Mouse (Mus musculus): ENCODE measurements around the gene Tagln2. TPM values are rescaled to one million over a fixed set of nuclear protein-coding genes. Genes with fewer than 3 reads are reported as not detected.

Tagln2 gene
- total RNA-seq (2021) = 10 to 100 TPM in 1 of 2 experiments, 1 to 10 TPM in 1; 9.3 to 12.4 TPM
- long read RNA-seq, experiment 1, partial matches to known transcripts = 0 of 1 reads
- long read RNA-seq, experiment 1, other reads (novel, unspliced or antisense) = 0 of 1 reads
- long read RNA-seq, experiment 2, partial matches to known transcripts = 0 of 5 reads
- long read RNA-seq, experiment 2, other reads (novel, unspliced or antisense) = 1 of 5 reads

DNA sequence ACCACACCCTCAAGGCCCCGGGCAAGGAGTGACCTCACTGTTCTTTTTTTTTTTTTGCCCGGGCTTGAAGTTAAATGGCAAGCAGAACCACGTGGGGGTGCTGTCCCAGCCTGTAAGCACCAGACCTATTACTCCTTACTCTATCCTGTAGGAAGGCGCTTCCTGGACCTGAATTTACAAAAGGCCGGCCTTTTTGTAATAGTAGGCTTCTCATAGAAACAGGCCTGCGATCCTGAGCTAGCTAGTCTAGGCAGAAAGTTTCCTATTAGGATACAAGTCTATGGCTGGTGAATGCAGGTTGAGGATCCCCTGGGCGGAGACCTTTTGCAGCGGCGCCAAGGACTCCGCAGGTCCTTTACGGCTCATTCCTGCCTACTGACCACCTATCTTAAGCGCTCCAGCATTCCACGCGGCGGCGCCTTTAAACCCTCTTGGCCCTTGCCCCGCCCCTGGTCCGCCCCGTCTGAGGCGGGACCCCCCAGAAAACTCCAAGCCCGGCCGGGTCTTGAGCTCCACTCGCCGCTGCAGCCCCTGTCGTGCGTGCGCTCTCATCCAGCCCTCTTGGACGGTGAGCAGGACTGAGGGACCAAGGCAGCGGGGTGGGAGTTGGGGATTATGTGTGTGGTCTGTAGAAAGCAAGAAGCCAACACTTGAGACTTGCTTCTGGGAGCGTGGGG, at the start of gene Tagln2:
Gene Tagln2 (plus strand): TSS at position 283 of the 677 bp plus-strand sequence.
- no peak for DNase-seq (ENCODE audit: extremely low spot score in 1 of 2, low spot score in 2 of 2)
- intact Hi-C loops (cut with DNase I) = no loop called here
- H3K27ac ChIP-seq = peak within 1 kb of the TSS; percentile 56; the same call in 1 of the 2 replicates
- peak within 1 kb of the TSS; percentile 46 for H3K4me3 ChIP-seq
- no peak; the same call in 1 of the 2 replicates for TF ChIP-seq CTCF (IDR thresholded peaks at IDR 0.05)

DNA sequence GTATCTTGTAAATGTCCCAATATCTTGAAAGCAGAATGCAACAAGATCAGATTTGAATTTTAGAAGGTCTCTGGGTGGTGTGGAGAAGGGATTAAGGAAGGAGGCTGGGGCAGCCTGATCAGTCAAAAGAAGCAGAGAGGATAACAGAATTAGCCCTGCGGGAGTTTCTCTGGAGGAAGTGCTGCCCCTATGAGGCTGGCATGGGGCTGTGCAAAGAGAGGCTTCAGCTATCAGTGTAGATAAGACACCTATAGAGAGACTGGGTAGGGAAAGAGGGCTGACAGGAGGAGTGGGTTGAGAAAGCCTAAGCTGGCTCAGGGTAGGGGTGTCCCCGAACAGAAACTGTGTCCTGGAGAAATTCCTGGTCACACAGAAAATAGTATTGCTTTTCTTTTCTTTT, 49.6 kb upstream of the Tagln2 start:
- H3K4me3 ChIP-seq = no peak overlapping the region
- intact Hi-C loops (cut with DNase I) = no loop called here

DNA sequence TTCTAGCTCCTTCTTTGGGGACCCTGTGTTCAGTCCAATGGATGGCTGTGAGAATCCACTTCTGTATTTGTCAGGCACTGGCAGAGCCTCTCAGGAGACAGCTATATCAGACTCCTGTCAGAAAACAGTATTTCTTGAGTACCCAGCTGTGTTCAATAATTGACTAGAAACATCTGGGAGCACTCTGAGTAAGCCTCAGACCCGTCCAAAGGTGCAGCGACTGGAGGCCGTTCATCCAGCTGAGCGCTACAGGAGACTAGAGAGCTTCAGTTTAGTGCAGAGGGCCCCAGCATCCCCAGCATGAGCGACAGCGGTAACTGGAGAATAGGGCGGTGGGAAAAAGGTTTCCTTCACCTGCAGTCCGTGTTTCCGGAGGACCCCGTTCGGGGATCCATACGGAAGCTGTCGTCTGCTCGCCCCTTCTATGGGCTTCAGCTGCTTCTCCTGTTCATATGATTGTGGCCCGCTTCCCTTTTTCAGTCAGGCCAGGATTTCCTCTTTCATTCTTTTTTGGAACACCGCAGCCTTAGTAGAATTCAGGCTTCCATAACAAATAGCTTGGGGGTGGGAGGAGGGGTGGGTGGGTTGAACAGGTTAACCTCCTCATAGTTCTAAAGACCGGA, 48.9 kb upstream of the Tagln2 start:
- Histone ChIP-seq H3K4me3 (no peak overlapping the region), H3K27ac (no peak overlapping the region)
- no peak for TF ChIP-seq CTCF (IDR thresholded peaks at IDR 0.05)
- DNase-seq (ENCODE audit: extremely low spot score in 1 of 2, low spot score in 2 of 2) = no peak
- intact Hi-C loops (cut with DNase I) = no loop called here

More for the DNA sequence above, 49.6 kb upstream of the Tagln2 start:
- TF ChIP-seq CTCF (IDR thresholded peaks at IDR 0.05) = no peak; the same call in 1 of the 2 replicates
- DNase-seq (ENCODE audit: extremely low spot score in 1 of 2, low spot score in 2 of 2) = no peak
- no peak overlapping the region for H3K27ac ChIP-seq

DNA sequence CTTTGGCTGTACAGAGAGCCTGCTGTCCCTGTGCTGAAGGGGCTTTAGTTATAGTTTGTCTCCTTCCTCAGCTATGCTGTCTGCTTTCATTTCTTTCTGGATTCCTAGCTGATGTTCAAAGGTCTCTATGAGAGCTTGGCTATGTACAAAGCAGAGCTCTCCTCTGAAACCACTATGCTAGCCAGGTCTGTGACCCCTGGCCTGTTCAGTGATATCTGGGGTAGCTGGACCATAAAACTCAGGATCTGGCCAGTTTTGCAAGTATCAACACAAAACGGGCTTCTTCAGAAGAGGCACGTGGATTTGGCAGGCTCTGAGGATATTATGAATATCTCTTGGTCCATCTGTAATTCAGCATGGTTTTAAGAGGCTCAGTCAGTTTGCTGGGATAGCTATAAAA, 46.9 kb upstream of the Tagln2 start:
- H3K27ac ChIP-seq = no peak overlapping the region
- intact Hi-C loops (cut with DNase I) = no loop called here
- no peak for DNase-seq (ENCODE audit: extremely low spot score in 1 of 2, low spot score in 2 of 2)

DNA sequence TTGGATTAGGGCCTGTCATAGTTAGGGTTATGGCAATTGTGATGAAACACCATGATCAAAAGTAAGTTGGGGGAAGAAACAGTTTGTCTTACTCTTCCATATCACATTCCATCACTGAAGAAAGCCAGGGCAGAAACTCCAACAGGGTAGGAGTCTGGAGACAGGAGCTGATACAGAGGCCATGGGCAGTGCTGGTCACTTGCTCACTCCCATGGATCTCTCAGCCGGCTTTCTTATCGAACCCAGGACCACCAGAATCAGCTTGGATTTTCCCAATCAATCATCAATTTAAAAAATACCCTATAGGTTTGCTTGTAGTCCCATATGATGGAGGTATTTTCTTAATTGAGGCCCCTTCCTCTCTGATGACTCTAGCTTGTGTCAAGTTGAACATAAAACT, 46.0 kb upstream of the Tagln2 start:
- Histone ChIP-seq H3K27ac (no peak overlapping the region), H3K4me3 (no peak overlapping the region)
- intact Hi-C loops (cut with DNase I) = no loop called here
- no peak for TF ChIP-seq CTCF (IDR thresholded peaks at IDR 0.05)
- no peak for DNase-seq (ENCODE audit: extremely low spot score in 1 of 2, low spot score in 2 of 2)

More for the DNA sequence above, 46.9 kb upstream of the Tagln2 start:
- no peak for TF ChIP-seq CTCF (IDR thresholded peaks at IDR 0.05)
- no peak overlapping the region for H3K4me3 ChIP-seq

DNA sequence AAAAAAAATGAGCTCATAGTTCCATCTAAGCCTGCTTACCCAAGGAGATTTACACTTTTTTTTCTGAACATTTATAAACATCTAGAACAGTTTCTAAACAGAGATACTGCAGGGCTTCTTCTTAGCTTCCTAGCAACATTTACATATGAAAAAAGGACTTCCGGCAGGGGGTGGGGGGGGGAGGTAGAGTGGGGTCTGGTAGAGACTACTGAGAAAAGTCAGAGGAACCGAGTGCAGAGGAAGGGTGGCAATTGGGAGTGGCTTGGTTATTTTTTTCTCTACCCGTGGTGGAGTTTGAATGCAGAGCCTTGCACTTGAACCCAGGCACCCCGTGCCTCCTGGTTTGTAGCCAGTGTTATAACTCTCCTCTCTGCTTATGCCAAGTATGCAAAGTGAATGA, 44.4 kb upstream of the Tagln2 start:
- no peak overlapping the region for H3K4me3 ChIP-seq
- no peak for TF ChIP-seq CTCF (IDR thresholded peaks at IDR 0.05)
- no peak for DNase-seq (ENCODE audit: extremely low spot score in 1 of 2, low spot score in 2 of 2)
- intact Hi-C loops (cut with DNase I) = no loop called here
- no peak overlapping the region for H3K27ac ChIP-seq

DNA sequence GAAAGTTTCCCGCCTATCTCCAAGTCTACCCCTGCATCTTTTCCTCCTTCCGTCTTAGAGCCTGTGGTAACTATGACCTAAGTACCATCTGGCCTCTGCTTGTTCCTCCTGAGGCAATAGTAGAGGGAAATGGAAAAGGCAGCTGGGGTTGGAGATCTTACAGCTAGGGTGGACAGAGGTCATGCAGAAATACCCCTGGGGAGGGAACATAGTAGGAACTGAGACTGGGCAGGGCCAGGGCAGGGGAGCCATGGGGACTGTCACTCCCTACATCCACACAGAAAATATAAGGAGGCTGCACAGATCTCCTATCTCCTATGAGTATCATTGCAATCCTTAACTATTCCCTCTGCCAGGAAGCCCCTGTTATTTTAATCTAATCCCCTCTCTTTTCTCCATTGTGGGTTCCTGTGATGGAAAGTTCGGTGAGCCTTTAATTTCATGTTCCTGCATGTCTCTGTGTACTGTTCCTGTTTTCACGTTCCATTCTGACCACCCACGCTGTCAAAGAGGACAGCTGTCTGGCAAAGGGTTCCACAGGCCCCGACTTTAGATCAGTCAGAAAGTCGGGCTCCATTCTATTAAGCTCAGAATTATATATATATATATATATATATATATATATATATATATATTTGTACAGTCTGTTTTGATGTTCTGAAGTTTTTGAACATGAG, 43.7 kb upstream of the Tagln2 start:
- DNase-seq (ENCODE audit: extremely low spot score in 1 of 2, low spot score in 2 of 2) = no peak
- Histone ChIP-seq H3K4me3 (no peak overlapping the region), H3K27ac (no peak overlapping the region)
- no peak for TF ChIP-seq CTCF (IDR thresholded peaks at IDR 0.05)
- intact Hi-C loops (cut with DNase I) = no loop called here

DNA sequence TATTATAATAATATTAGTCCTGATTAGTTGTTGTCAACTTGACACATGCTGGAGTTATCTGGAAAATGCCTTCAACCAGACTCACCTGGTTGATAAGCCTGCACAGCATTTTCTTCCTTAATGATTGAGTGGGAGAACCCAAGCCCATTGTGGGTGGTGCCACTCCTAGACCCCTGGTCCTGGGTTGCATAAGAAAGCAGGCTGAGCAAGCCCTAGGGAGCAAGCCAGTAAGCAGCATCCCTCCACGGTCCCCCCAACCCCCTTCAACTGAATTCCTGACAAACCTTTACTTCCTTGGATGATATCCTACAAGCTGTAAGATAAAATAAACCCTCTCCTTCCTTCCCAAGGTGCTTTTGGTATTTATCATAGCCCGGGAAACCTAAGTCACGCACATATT, 42.7 kb upstream of the Tagln2 start:
- no peak for DNase-seq (ENCODE audit: extremely low spot score in 1 of 2, low spot score in 2 of 2)
- Histone ChIP-seq H3K27ac (no peak overlapping the region), H3K4me3 (no peak overlapping the region)
- TF ChIP-seq CTCF (IDR thresholded peaks at IDR 0.05) = no peak
- intact Hi-C loops (cut with DNase I) = no loop called here

DNA sequence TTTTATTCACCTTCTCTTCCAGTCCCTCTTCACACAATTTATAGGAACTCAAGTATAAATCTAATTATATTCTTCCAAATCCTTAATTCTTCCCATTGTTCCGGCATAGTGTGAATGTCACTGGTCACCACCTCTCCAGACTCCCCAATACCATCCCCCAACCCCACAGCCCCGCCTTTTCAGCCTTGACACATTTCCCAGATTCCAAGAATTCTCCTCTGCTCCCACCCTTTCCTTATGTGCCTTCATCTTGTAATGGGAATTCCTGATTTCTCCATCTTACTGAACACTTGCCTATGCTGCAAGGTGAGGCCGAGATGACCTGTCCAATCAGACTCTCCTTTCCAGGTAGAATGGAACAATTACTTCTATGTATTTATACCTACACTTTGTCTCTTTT, 41.8 kb upstream of the Tagln2 start:
- intact Hi-C loops (cut with DNase I) = no loop called here
- TF ChIP-seq CTCF (IDR thresholded peaks at IDR 0.05) = no peak
- no peak for DNase-seq (ENCODE audit: extremely low spot score in 1 of 2, low spot score in 2 of 2)
- Histone ChIP-seq H3K4me3 (no peak overlapping the region), H3K27ac (no peak overlapping the region)

DNA sequence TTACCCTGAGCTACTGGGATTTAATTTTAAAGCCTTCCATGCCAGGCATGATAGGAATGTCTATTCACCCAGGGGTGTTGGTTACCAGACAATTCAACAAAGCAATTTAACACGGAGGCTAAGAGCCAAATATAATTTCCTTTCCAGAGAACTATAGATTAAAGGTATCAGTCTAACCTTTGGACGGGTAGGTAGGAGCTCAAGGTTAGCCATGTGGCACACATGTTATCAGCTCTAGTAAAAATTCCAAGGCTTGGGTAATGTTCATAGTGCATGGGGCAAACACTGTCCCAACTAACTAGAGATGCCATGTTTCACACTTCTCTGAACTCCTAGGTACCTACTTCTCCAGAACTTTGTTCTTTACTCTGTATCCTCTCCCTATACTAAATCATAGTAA, 38.2 kb upstream of the Tagln2 start:
- intact Hi-C loops (cut with DNase I) = no loop called here
- Histone ChIP-seq H3K27ac (no peak overlapping the region), H3K4me3 (no peak overlapping the region)
- no peak for DNase-seq (ENCODE audit: extremely low spot score in 1 of 2, low spot score in 2 of 2)
- no peak for TF ChIP-seq CTCF (IDR thresholded peaks at IDR 0.05)

DNA sequence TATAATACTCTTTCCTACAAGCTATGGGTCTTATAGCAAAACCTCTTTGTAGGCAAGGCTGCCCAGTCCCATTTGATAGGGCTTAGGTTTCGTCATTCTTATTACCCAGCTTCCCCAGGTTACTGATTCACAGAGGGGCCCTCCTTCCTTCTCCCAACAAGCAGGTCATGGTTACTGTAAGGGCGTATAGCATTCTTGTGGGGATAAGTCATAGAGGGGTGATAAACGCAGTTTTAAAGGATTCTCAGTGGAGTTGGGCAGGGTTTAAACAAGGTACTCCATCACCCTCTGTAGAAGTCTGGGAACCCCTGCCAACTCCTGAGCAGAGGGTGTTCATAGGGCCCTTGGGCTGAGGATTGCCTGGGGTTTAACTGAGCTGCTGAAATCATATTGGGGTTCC, 37.3 kb upstream of the Tagln2 start:
- TF ChIP-seq CTCF (IDR thresholded peaks at IDR 0.05) = no peak
- H3K27ac ChIP-seq = no peak overlapping the region
- intact Hi-C loops (cut with DNase I) = no loop called here
- DNase-seq (ENCODE audit: extremely low spot score in 1 of 2, low spot score in 2 of 2) = no peak
- H3K4me3 ChIP-seq = no peak overlapping the region

Measured in left cerebral cortex, adult 2 months (tissue).